Mouse (Mus musculus): ENCODE measurements at regions not wholly inside any gene's neighbourhood (a gene's known extent, or its start where the extent isn't known, plus 50 kb on each side); places are given as distances from the start of the nearest gene placed in this dataset.
"Not testable (repeated sequence)": the region's sequence is repeated elsewhere in the genome, so short reads cannot be mapped to it uniquely, and the experiment has no call there.

- no peak for DNase-seq (ENCODE audit: low read depth, low spot score)
These were observed 144.8 kb upstream of the Ttc29 start for GRCm38 (mm10) chr8:78068087-78068910.

- no peak for DNase-seq (ENCODE audit: low read depth, low spot score)
These were observed 139.3 kb upstream of the Ttc29 start for GRCm38 (mm10) chr8:78073821-78074220.

GRCm38 (mm10) chr8:78077122-78077521 lies 136.0 kb upstream of the Ttc29 start:
- no peak for DNase-seq (ENCODE audit: low read depth, low spot score)

GRCm38 (mm10) chr8:78081395-78081794 lies 131.7 kb upstream of the Ttc29 start:
- not testable (repeated sequence) for DNase-seq (ENCODE audit: low read depth, low spot score)

GRCm38 (mm10) chr8:78083012-78083411 lies 130.1 kb upstream of the Ttc29 start:
- DNase-seq (ENCODE audit: low read depth, low spot score): no peak

GRCm38 (mm10) chr8:78086361-78086760 lies 126.7 kb upstream of the Ttc29 start:
- DNase-seq (ENCODE audit: low read depth, low spot score): no peak

GRCm38 (mm10) chr8:78090382-78091122 lies 122.5 kb upstream of the Ttc29 start:
- DNase-seq (ENCODE audit: low read depth, low spot score): no peak

GRCm38 (mm10) chr8:78096383-78096782 lies 116.7 kb upstream of the Ttc29 start:
- peak; percentile 19 for DNase-seq (ENCODE audit: low read depth, low spot score)

GRCm38 (mm10) chr8:78098191-78098745 lies 114.8 kb upstream of the Ttc29 start:
- DNase-seq (ENCODE audit: low read depth, low spot score): no peak

- DNase-seq (ENCODE audit: low read depth, low spot score): peak; percentile 20
These were observed 114.0 kb upstream of the Ttc29 start for GRCm38 (mm10) chr8:78099091-78099490.

GRCm38 (mm10) chr8:78107339-78107738 lies 105.8 kb upstream of the Ttc29 start:
- DNase-seq (ENCODE audit: low read depth, low spot score): no peak

- DNase-seq (ENCODE audit: low read depth, low spot score): peak; percentile 10
These were observed 103.0 kb upstream of the Ttc29 start for GRCm38 (mm10) chr8:78110003-78110649.

- DNase-seq (ENCODE audit: low read depth, low spot score): no peak
These were observed 100.0 kb upstream of the Ttc29 start for GRCm38 (mm10) chr8:78113105-78113504.

- DNase-seq (ENCODE audit: low read depth, low spot score): no peak
These were observed 98.6 kb upstream of the Ttc29 start for GRCm38 (mm10) chr8:78114512-78114911.

GRCm38 (mm10) chr8:78117191-78117590 lies 95.9 kb upstream of the Ttc29 start:
- no peak for DNase-seq (ENCODE audit: low read depth, low spot score)

GRCm38 (mm10) chr8:78118493-78118892 lies 94.6 kb upstream of the Ttc29 start:
- DNase-seq (ENCODE audit: low read depth, low spot score): no peak

GRCm38 (mm10) chr8:78119682-78120081 lies 93.4 kb upstream of the Ttc29 start:
- DNase-seq (ENCODE audit: low read depth, low spot score): peak; percentile 24

GRCm38 (mm10) chr8:78124248-78124647 lies 88.8 kb upstream of the Ttc29 start:
- peak; percentile 15 for DNase-seq (ENCODE audit: low read depth, low spot score)

GRCm38 (mm10) chr8:78127852-78128251 lies 85.2 kb upstream of the Ttc29 start:
- peak; percentile 16 for DNase-seq (ENCODE audit: low read depth, low spot score)

- no peak for DNase-seq (ENCODE audit: low read depth, low spot score)
These were observed 84.0 kb upstream of the Ttc29 start for GRCm38 (mm10) chr8:78129061-78129460.

- DNase-seq (ENCODE audit: low read depth, low spot score): not testable (repeated sequence)
These were observed 73.6 kb upstream of the Ttc29 start for GRCm38 (mm10) chr8:78139514-78139913.

GRCm38 (mm10) chr8:78147170-78147569 lies 65.9 kb upstream of the Ttc29 start:
- DNase-seq (ENCODE audit: low read depth, low spot score): no peak
